Mouse (Mus musculus) heart, postnatal 0 days (tissue): Measurements from ENCODE around the gene Mras. TPM values are rescaled to one million over a fixed set of nuclear protein-coding genes. Genes with fewer than 3 reads are reported as not detected.

Experiments
- ATAC-seq: fragments of 200-750 bp; cut with Nextera tagmentation; 2 replicates; pipeline ENCODE4 v1.8.0; 2017; ENCODE audit warnings: low read depth, moderate number of reproducible peaks, moderate library complexity; ENCODE audit not compliant: insufficient read depth
- DNase-seq: peaks from one replicate; pipeline ENCODE4 v3.0.0-alpha.2; 2016; ENCODE audit warnings: low spot score
- H3K27ac ChIP-seq: fragments of 300-500 bp; sonication (generic); 2 replicates; pipeline ENCODE4 v1.5.1; 2014; ENCODE audit warnings: low read depth, mild to moderate bottlenecking
- H3K27me3 ChIP-seq: fragments of 300-500 bp; sonication (generic); 2 replicates; pipeline ENCODE4 v1.6.1; 2014; ENCODE audit warnings: low read length, mixed read lengths; ENCODE audit not compliant: control insufficient read depth, insufficient read depth
- H3K36me3 ChIP-seq: fragments of 300-500 bp; sonication (generic); replicated peaks from 2 replicates; pipeline ENCODE4 v1.6.1; 2014; ENCODE audit warnings: low read length, mixed read lengths; ENCODE audit not compliant: control insufficient read depth, insufficient read depth
- H3K4me1 ChIP-seq: fragments of 300-500 bp; sonication (generic); 2 replicates; pipeline ENCODE4 v1.6.1; 2014; ENCODE audit warnings: antibody characterized with exemption; ENCODE audit not compliant: control insufficient read depth, insufficient read depth
- H3K4me2 ChIP-seq: fragments of 300-500 bp; sonication (generic); 2 replicates; pipeline ENCODE4 v1.6.1; 2014; ENCODE audit warnings: low read depth, mild to moderate bottlenecking, low read length, moderate library complexity
- H3K4me3 ChIP-seq: fragments of 300-500 bp; sonication (generic); 2 replicates; pipeline ENCODE4 v1.5.1; 2014; ENCODE audit warnings: low read depth, low read length
- H3K9ac ChIP-seq: fragments of 300-500 bp; sonication (generic); replicated peaks from 2 replicates; pipeline ENCODE4 v1.6.1; 2014; ENCODE audit warnings: low read depth, low read length, mixed read lengths
- H3K9me3 ChIP-seq: fragments of 300-500 bp; sonication (generic); replicated peaks from 2 replicates; pipeline ENCODE4 v1.6.1; 2016; ENCODE audit warnings: low read length; ENCODE audit not compliant: control insufficient read depth
- CTCF ChIP-seq: IDR thresholded peaks from 2 replicates; pipeline ENCODE4 v1.5.1; 2016; ENCODE audit warnings: antibody characterized with exemption, control low read depth, low read depth
- EP300 ChIP-seq: IDR thresholded peaks from 2 replicates; pipeline ENCODE4 v1.6.1; 2016; ENCODE audit warnings: antibody characterized with exemption, low read depth
- WGBS: fragments of 180-500 bp; shearing (Covaris S2); extraction: QIAGEN DNeasy Blood & Tissue Kit; methylation state at CpG from one replicate; pipeline ENCODE4 v1.1.7; 2014; 5-methylcytosine and 5-hydroxymethylcytosine counted together
- polyA plus RNA-seq: library from polyadenylated mRNA; unstranded; fragments of >200 nt; fragmentation: Nextera tagmentation; extraction: Ambion mirVana; gene quantifications from 2 replicates; pipeline ENCODE4 v1.2.1, GENCODE M21; 2015
- total RNA-seq: library from RNA; depleted of rRNA; stranded (reverse); fragments of >200 nt; gene quantifications from 2 replicates; pipeline ENCODE4 v1.2.3, GENCODE M21; 2014; ENCODE audit warnings: low replicate concordance

Mras gene
- total and polyA plus RNA-seq, 2 experiments from 2014 or later = 13.0 to 15.8 TPM

DNA sequence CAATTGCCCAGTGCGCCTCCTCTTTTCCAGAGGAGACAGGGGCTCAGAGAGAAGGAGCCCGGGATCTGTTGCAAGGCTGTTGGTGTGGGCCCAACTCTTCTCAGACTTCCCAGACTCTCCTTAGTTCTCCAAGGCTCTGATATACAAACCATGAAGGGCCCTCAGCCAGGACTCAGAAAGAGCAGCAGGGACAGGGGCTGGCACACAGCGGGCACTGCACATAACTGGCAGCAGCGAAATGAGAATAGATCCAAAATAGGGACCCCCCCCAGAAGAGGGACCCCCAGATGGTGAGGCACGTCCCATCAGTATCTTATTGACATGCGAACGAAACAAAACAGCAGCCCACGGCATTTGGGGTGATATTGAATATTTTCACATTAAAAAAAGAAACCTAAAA is 44.0 kb downstream of the Mras start:
- no peak for ATAC-seq
- no peak for TF ChIP-seq EP300
- TF ChIP-seq CTCF = no peak
- Histone ChIP-seq H3K36me3 (peaks cover 19% of the 10 kb centered on the region), H3K4me2 (no peak overlapping the region), H3K9me3 (no peaks in the 10 kb centered on the region), H3K4me3 (no peak overlapping the region), H3K4me1 (no peaks in the 10 kb centered on the region), H3K27ac (no peak overlapping the region), H3K9ac (no peak overlapping the region), H3K27me3 (no peaks in the 10 kb centered on the region)
- WGBS = 88% methylated on average over 8 of the region's 8 CpGs
- no peak for DNase-seq

DNA sequence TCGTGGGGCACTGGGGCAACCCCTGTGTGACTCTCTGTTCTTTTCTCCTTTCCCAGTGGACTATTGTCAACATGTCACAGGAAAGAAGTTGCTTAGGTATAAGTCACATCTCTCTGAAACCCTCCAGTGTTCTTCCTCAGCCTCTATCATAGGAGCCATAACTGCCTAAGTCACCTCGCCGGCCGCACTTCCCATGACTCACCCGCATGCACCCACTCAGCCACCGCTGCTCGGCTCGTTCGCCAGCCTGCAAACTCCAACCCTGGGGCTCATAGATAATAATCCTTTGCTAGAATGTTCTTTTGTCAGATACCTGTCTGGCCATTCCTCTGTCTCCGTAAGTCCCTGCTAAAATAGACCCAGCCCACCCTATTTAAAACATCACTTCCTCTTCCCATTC is 45.6 kb downstream of the Mras start:
- no peak for DNase-seq
- Histone ChIP-seq H3K4me2 (no peak overlapping the region), H3K4me3 (no peak overlapping the region), H3K9me3 (no peaks in the 10 kb centered on the region), H3K36me3 (peaks cover 21% of the 10 kb centered on the region), H3K27me3 (no peaks in the 10 kb centered on the region), H3K4me1 (no peaks in the 10 kb centered on the region), H3K27ac (no peak overlapping the region), H3K9ac (no peak overlapping the region)
- ATAC-seq = no peak
- no peak for TF ChIP-seq CTCF
- no peak for TF ChIP-seq EP300
- 89% methylated on average over 10 of the region's 10 CpGs for WGBS

DNA sequence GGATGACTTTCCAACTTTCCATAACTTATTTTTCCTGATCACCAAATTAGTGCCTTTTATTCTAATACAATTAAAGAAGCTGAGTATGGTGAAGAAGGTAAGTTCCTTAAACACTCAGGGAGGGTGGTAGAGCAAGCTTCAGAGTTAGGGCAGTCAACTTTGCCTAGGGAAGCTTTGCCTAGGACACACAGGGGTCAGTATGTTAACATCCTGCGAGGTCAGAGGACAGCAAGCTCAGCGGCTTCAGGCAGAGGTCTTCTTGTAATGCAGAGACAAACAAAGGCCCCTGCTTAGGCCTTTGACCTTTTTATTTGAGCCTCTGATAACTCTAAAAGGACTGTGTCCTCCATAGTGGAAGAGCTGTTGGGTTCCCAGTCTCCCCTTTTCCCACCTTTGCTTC is 46.5 kb downstream of the Mras start:
- TF ChIP-seq CTCF (no peak), EP300 (no peak)
- Histone ChIP-seq H3K27ac (no peak overlapping the region), H3K36me3 (peaks cover 21% of the 10 kb centered on the region), H3K4me2 (no peak overlapping the region), H3K4me1 (no peaks in the 10 kb centered on the region), H3K27me3 (no peaks in the 10 kb centered on the region), H3K4me3 (no peak overlapping the region), H3K9ac (no peak overlapping the region), H3K9me3 (no peaks in the 10 kb centered on the region)
- ATAC-seq (no peak), DNase-seq (no peak)
- 62% methylated on average over 2 of the region's 2 CpGs for WGBS

DNA sequence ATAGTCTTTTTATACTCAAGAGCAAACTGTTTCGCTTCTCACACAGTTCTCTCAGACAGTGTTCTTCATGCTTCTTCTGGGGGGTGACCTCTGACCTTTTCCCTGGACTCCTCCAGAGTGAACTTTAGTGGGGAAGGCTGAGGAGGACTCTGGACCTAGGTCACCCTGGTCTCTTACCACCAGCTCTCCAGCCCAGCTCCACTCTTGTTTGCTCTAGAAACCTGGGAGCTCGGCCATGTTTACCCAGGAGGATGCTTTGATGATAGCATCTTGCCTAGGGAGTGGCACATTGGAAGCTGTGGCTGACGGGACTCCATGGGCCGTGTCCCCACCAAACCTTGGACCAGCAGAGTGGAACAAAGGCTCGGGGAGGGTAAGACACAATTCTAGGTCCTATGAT is 47.0 kb downstream of the Mras start:
- DNase-seq (no peak), ATAC-seq (no peak)
- no peaks in the 10 kb centered on the region for H3K4me1 ChIP-seq
- H3K27ac ChIP-seq = no peak overlapping the region
- 69% methylated on average over 5 of the region's 5 CpGs for WGBS
- H3K9ac ChIP-seq = no peak overlapping the region
- no peaks in the 10 kb centered on the region for H3K9me3 ChIP-seq
- H3K27me3 ChIP-seq = no peaks in the 10 kb centered on the region
- no peak overlapping the region for H3K4me3 ChIP-seq
- H3K4me2 ChIP-seq = no peak overlapping the region
- TF ChIP-seq EP300 = no peak
- TF ChIP-seq CTCF = no peak
- H3K36me3 ChIP-seq = peaks cover 21% of the 10 kb centered on the region

DNA sequence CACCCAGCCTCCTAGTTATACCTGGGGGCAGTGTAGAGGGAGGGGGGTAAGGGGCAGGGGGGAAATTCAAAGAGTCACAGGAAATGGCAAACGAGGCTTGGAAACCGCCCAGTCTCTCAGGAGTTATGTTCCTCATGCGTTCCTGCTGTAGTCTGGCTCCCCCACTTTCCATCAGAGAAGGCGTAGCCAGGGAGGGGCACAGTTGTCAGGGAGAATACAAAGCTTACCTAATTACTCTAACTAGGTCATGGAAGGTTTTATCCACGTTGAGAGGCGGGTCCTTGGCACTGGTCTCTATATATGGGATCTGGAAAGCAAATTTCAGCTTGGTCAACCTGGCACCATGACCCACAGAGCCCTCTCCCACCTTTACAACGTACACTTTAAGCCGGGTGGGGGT is 47.7 kb downstream of the Mras start:
- Histone ChIP-seq H3K9me3 (no peaks in the 10 kb centered on the region), H3K36me3 (peaks cover 21% of the 10 kb centered on the region), H3K4me2 (no peak overlapping the region), H3K9ac (no peak overlapping the region), H3K27me3 (no peaks in the 10 kb centered on the region), H3K27ac (no peak overlapping the region), H3K4me1 (no peaks in the 10 kb centered on the region), H3K4me3 (no peak overlapping the region)
- WGBS = 74% methylated on average over 8 of the region's 8 CpGs
- DNase-seq (no peak), ATAC-seq (no peak)
- TF ChIP-seq EP300 = no peak
- TF ChIP-seq CTCF = no peak

DNA sequence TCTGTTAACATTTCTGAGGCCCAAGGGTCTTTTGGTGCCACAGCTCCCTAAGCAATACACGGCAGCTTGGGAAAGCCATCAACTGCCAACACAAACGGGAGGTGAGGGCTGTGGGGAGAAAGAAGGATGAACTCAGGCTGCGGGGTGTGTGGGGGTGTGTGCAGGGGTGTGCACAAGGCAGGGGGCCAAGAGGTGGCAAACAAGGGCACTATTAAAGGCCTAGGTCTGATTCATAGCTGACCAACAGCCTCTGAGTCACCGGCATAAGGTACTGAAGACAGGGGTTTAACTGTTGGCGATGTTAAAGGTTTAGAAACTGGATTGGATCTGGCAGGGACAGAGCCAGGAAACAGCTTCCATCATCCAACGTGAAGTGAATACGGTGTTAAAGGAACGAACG is 48.3 kb downstream of the Mras start:
- no peaks in the 10 kb centered on the region for H3K9me3 ChIP-seq
- no peak overlapping the region for H3K27ac ChIP-seq
- no peak for TF ChIP-seq CTCF
- TF ChIP-seq EP300 = no peak
- no peak for ATAC-seq
- 79% methylated on average over 9 of the region's 9 CpGs for WGBS
- no peaks in the 10 kb centered on the region for H3K27me3 ChIP-seq
- no peak overlapping the region for H3K4me2 ChIP-seq
- no peak overlapping the region for H3K4me3 ChIP-seq
- peaks cover 21% of the 10 kb centered on the region for H3K36me3 ChIP-seq
- DNase-seq = no peak
- no peaks in the 10 kb centered on the region for H3K4me1 ChIP-seq
- no peak overlapping the region for H3K9ac ChIP-seq
